Mouse (Mus musculus) heart, adult 2 months (tissue): ENCODE measurements around the gene Ripor3.

Experiments used
- CTCF ChIP-seq: fragments of 200-600 bp; IDR thresholded peaks from 2 replicates; pipeline ENCODE4 v1.8.1; 2022; ENCODE audit warnings: antibody characterized with exemption, mild to moderate bottlenecking, moderate library complexity
- POLR2A ChIP-seq: fragments of 200-500 bp; IDR thresholded peaks from 2 replicates; pipeline ENCODE4 v1.6.1; 2011; ENCODE audit warnings: mild to moderate bottlenecking, low read depth, low read length, control low read depth; ENCODE audit not compliant: insufficient read depth

- TF ChIP-seq POLR2A (no peak), CTCF (no peak)
These were observed 21.1 kb downstream of the Ripor3 start for GRCm38 (mm10) chr2:167989310-167989709.
